Comparison of ENCODE assay signal across 24 mouse cellular contexts in genomic region chr7:58660046-58660445, GRCm38 (mm10). TPM values are rescaled to one million over a fixed set of nuclear protein-coding genes. Genes with fewer than 3 reads are reported as not detected.
DNase-seq lines count a peak whose midpoint lies in the region; ATAC-seq lines count a peak whose summit lies in the region.
"Had no signal": no experiment of that assay in that cellular context is flagged by ENCODE, and none has a peak within 500 bp of the region (broad histone marks: within the 10 kb centered on the region; RNA-seq: fewer than 3 reads in every experiment).

No protein-coding gene starts in this region.

- 0 out of 2 replicates have a peak, but pooled peaks cover 4% of the 10 kb centered on the region for H3K4me1 ChIP-seq in intestine, embryonic 15.5 days (replicated peaks)
- H3K4me1 ChIP-seq in intestine, embryonic 16.5 days (ENCODE audit: control insufficient read depth, insufficient read depth, low read length), result no peaks in the 10 kb centered on the region; the same call in 1 of the 2 replicates
- no peaks in the 10 kb centered on the region for H3K4me1 ChIP-seq in liver, embryonic 12.5 days
- H3K4me1 ChIP-seq in liver, embryonic 11.5 days (replicated peaks; ENCODE audit: control insufficient read depth, insufficient read depth, low read length), result no peaks in the 10 kb centered on the region
- H3K4me1 ChIP-seq in limb, embryonic 15.5 days, result 0 out of 2 replicates have a peak, but pooled peaks cover 9% of the 10 kb centered on the region
- no peaks in the 10 kb centered on the region; the same call in 1 of the 2 replicates for H3K4me1 ChIP-seq in stomach, embryonic 14.5 days (ENCODE audit: control insufficient read depth, insufficient read depth, low read length)
- peaks cover 8% of the 10 kb centered on the region; the same call in 1 of the 2 replicates for H3K4me1 ChIP-seq in hindbrain, embryonic 10.5 days (replicated peaks)

- H3K36me3 ChIP-seq in intestine, embryonic 15.5 days, result no peaks in the 10 kb centered on the region
- H3K36me3 ChIP-seq in intestine, embryonic 16.5 days (ENCODE audit: control insufficient read depth, insufficient read depth, low read length), result no peaks in the 10 kb centered on the region
- no peaks in the 10 kb centered on the region for H3K36me3 ChIP-seq in liver, embryonic 12.5 days
- H3K36me3 ChIP-seq in liver, embryonic 11.5 days (ENCODE audit: control insufficient read depth, insufficient read depth, low read length), result no peaks in the 10 kb centered on the region
- H3K36me3 ChIP-seq in limb, embryonic 15.5 days, result no peaks in the 10 kb centered on the region
- H3K36me3 ChIP-seq in stomach, embryonic 14.5 days (ENCODE audit: control insufficient read depth, insufficient read depth, low read length), result no peaks in the 10 kb centered on the region
- H3K36me3 ChIP-seq in hindbrain, embryonic 10.5 days, result no peaks in the 10 kb centered on the region
- H3K36me3 ChIP-seq: midbrain, embryonic 13.5 days; neural tube, embryonic 13.5 days had no signal

- no peak for DNase-seq in liver, embryonic 11.5 days (ENCODE audit: low spot score)
- DNase-seq in hindbrain, embryonic 10.5 days (ENCODE audit: low spot score), result no peak
- DNase-seq: adrenal gland, adult 8-10 months; cerebellum, adult 9-10 months; gastrocnemius, postnatal 25 days; heart, postnatal 4 days; left cerebral cortex, postnatal 4 days; lung, postnatal 10 days; right cerebral cortex, postnatal 14 days; spleen, adult 18-20 months; thymus, postnatal 4 days had no signal

- no peak overlapping the region for H3K27ac ChIP-seq in intestine, embryonic 15.5 days
- no peak overlapping the region for H3K27ac ChIP-seq in intestine, embryonic 16.5 days (ENCODE audit: low read length)
- no peak overlapping the region for H3K27ac ChIP-seq in liver, embryonic 12.5 days
- H3K27ac ChIP-seq in liver, embryonic 11.5 days (ENCODE audit: low read depth, low read length), result no peak overlapping the region
- no peak overlapping the region for H3K27ac ChIP-seq in limb, embryonic 15.5 days
- no peak overlapping the region for H3K27ac ChIP-seq in stomach, embryonic 14.5 days (ENCODE audit: low read length)
- H3K27ac ChIP-seq in hindbrain, embryonic 10.5 days, result no peak overlapping the region
- H3K27ac ChIP-seq: hindbrain, postnatal 0 days; kidney, postnatal 0 days; liver, embryonic 14.5 days; midbrain, embryonic 13.5 days; neural tube, embryonic 13.5 days had no signal

- H3K9me3 ChIP-seq in intestine, embryonic 15.5 days, result no peaks in the 10 kb centered on the region
- H3K9me3 ChIP-seq in intestine, embryonic 16.5 days (ENCODE audit: control insufficient read depth, low read length), result no peaks in the 10 kb centered on the region
- H3K9me3 ChIP-seq in liver, embryonic 12.5 days (replicated peaks), result no peaks in the 10 kb centered on the region
- H3K9me3 ChIP-seq in liver, embryonic 11.5 days (ENCODE audit: control insufficient read depth, low read length), result no peaks in the 10 kb centered on the region
- H3K9me3 ChIP-seq in limb, embryonic 15.5 days, result no peaks in the 10 kb centered on the region
- no peaks in the 10 kb centered on the region for H3K9me3 ChIP-seq in stomach, embryonic 14.5 days (ENCODE audit: control insufficient read depth, low read depth, low read length)
- no peaks in the 10 kb centered on the region for H3K9me3 ChIP-seq in hindbrain, embryonic 10.5 days
- H3K9me3 ChIP-seq: midbrain, embryonic 13.5 days; neural tube, embryonic 13.5 days had no signal

- no peaks in the 10 kb centered on the region for H3K27me3 ChIP-seq in intestine, embryonic 15.5 days (replicated peaks)
- peaks cover 3% of the 10 kb centered on the region; the same call in 1 of the 2 replicates for H3K27me3 ChIP-seq in intestine, embryonic 16.5 days (replicated peaks; ENCODE audit: control insufficient read depth, insufficient read depth, low read length)
- H3K27me3 ChIP-seq in liver, embryonic 12.5 days (replicated peaks), result peaks cover 28% of the 10 kb centered on the region
- H3K27me3 ChIP-seq in liver, embryonic 11.5 days (replicated peaks; ENCODE audit: control insufficient read depth, insufficient read depth, low read length), result peaks cover 12% of the 10 kb centered on the region
- no peaks in the 10 kb centered on the region; the same call in 1 of the 2 replicates for H3K27me3 ChIP-seq in limb, embryonic 15.5 days
- H3K27me3 ChIP-seq in stomach, embryonic 14.5 days (ENCODE audit: control insufficient read depth, insufficient read depth, low read length), result no peaks in the 10 kb centered on the region
- H3K27me3 ChIP-seq in hindbrain, embryonic 10.5 days (ENCODE audit: insufficient read depth, poor library complexity, severe bottlenecking), result peaks cover 30% of the 10 kb centered on the region
- H3K27me3 ChIP-seq: Patski had no signal

- H3K9ac ChIP-seq in intestine, embryonic 15.5 days, result no peak overlapping the region
- H3K9ac ChIP-seq in intestine, embryonic 16.5 days (ENCODE audit: low read depth, low read length), result no peak overlapping the region
- no peak overlapping the region for H3K9ac ChIP-seq in liver, embryonic 12.5 days
- H3K9ac ChIP-seq in liver, embryonic 11.5 days (ENCODE audit: low read depth, low read length), result no peak overlapping the region
- H3K9ac ChIP-seq in limb, embryonic 15.5 days, result no peak overlapping the region
- no peak overlapping the region for H3K9ac ChIP-seq in stomach, embryonic 14.5 days (replicated peaks; ENCODE audit: low read depth, low read length)
- H3K9ac ChIP-seq: liver, embryonic 14.5 days; midbrain, embryonic 13.5 days; neural tube, embryonic 13.5 days had no signal

- ATAC-seq in intestine, embryonic 15.5 days, result no peak
- ATAC-seq in intestine, embryonic 16.5 days, result no peak
- ATAC-seq in liver, embryonic 12.5 days, result no peak
- ATAC-seq in liver, embryonic 11.5 days (replicated peaks; ENCODE audit: low FRiP score), result no peak
- ATAC-seq in limb, embryonic 15.5 days (ENCODE audit: insufficient number of reproducible peaks, low FRiP score, low TSS enrichment, low read depth), result no peak
- no peak for ATAC-seq in stomach, embryonic 14.5 days (ENCODE audit: insufficient number of reproducible peaks, insufficient read depth, low FRiP score, low read depth)
- ATAC-seq: forebrain, embryonic 14.5 days; hindbrain, postnatal 0 days; midbrain, embryonic 13.5 days; Patski had no signal

- H3K4me2 ChIP-seq in intestine, embryonic 15.5 days (replicated peaks), result peak overlapping the region; percentile 95; the same call in 1 of the 2 replicates
- H3K4me2 ChIP-seq in intestine, embryonic 16.5 days (ENCODE audit: low read depth, low read length), result no peak overlapping the region
- H3K4me2 ChIP-seq in liver, embryonic 12.5 days, result 0 out of 2 replicates have a peak overlapping the region, but pooled peaks have one; percentile 6
- H3K4me2 ChIP-seq in liver, embryonic 11.5 days, result no peak overlapping the region
- H3K4me2 ChIP-seq in limb, embryonic 15.5 days, result 0 out of 2 replicates have a peak overlapping the region, but pooled peaks have one; percentile 25
- H3K4me2 ChIP-seq in stomach, embryonic 14.5 days (replicated peaks; ENCODE audit: low read depth, low read length), result 0 out of 2 replicates have a peak overlapping the region, but pooled peaks have one; percentile 2

- no peak overlapping the region for H3K4me3 ChIP-seq in intestine, embryonic 15.5 days (replicated peaks)
- no peak overlapping the region for H3K4me3 ChIP-seq in intestine, embryonic 16.5 days (ENCODE audit: low read length)
- no peak overlapping the region for H3K4me3 ChIP-seq in liver, embryonic 12.5 days
- no peak overlapping the region for H3K4me3 ChIP-seq in liver, embryonic 11.5 days (ENCODE audit: low read depth, low read length)
- no peak overlapping the region for H3K4me3 ChIP-seq in limb, embryonic 15.5 days
- H3K4me3 ChIP-seq in stomach, embryonic 14.5 days (ENCODE audit: low read depth, low read length), result no peak overlapping the region
- no peak overlapping the region for H3K4me3 ChIP-seq in hindbrain, embryonic 10.5 days
- H3K4me3 ChIP-seq: erythroblast, embryonic 14.5 days; midbrain, embryonic 13.5 days; neural tube, embryonic 13.5 days had no signal

RNA-seq across cellular contexts. Expression of gene Atp10a, which starts 4.1 kb away (rescaled TPM):
- 2.9 TPM in 2 replicates for polyA plus RNA-seq in intestine, embryonic 15.5 days (2015; fragmentation: Nextera tagmentation; extraction: Ambion mirVana)
- 1.8 and 2.2 TPM in 2 replicates for polyA plus RNA-seq in intestine, embryonic 16.5 days (2015; fragmentation: Nextera tagmentation; extraction: Ambion mirVana)
- polyA plus RNA-seq in liver, embryonic 12.5 days (2016; fragmentation: Nextera tagmentation; extraction: Ambion mirVana), result 1.8 and 2.0 TPM in 2 replicates
- 2.5 and 3.3 TPM in 2 replicates for polyA plus RNA-seq in liver, embryonic 11.5 days (2014; fragmentation: Nextera tagmentation; extraction: Ambion mirVana)
- 3.2 TPM in 2 replicates for polyA plus RNA-seq in limb, embryonic 15.5 days (2015; fragmentation: Nextera tagmentation; extraction: Ambion mirVana)
- polyA plus RNA-seq in stomach, embryonic 14.5 days (2014; fragmentation: Nextera tagmentation; extraction: Ambion mirVana), result 4.3 and 4.4 TPM in 2 replicates
- polyA plus RNA-seq in hindbrain, embryonic 10.5 days (2016; fragmentation: Nextera tagmentation; extraction: Ambion mirVana), result 1.7 and 2.3 TPM in 2 replicates
- polyA plus RNA-seq: erythroblast, embryonic 14.5 days had no signal

Comparison
In these comparisons a context has a peak if more than half of its experiments do, and no peak if none do; other contexts are left out.
1. H3K4me2 ChIP-seq: peak in intestine, embryonic 15.5 days (single experiment), liver, embryonic 12.5 days (single experiment), limb, embryonic 15.5 days (single experiment) and stomach, embryonic 14.5 days (single experiment); none in intestine, embryonic 16.5 days (single experiment) and liver, embryonic 11.5 days (single experiment).